Mouse (Mus musculus) left cerebral cortex, adult 11 months (tissue): Measurements from ENCODE around the gene Axin2.
"Not testable (repeated sequence)": the region's sequence is repeated elsewhere in the genome, so short reads cannot be mapped to it uniquely, and the experiment has no call there.

Experiments
- DNase-seq: peaks from one replicate; pipeline ENCODE4 v3.0.0; 2022; ENCODE audit warnings: low spot score

Gene Axin2

DNA sequence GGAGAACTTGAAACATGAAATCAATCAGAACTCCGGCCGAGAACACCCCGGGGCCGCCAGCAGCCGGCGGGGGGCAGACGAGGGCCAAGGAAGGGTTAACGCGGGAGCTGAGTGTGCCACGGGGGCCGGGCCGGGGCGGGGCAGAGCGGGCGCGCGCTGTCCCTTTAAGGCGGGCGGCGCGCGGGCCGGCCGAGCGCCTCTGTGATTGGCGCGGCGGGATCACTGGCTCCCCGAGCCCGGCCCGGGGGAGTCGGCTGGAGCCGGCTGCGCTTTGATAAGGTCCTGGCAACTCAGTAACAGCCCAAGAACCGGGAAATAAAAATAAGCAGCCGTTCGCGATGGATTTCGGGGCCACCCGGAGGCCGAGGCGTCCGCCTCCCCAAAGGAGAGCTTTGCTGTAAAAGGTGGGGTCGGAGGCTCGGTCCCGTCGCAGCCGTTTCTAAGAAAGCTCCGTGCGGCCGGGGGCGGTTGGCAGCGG is at the start of gene Axin2:
Gene Axin2 (plus strand): TSS at position 192 of the 478 bp plus-strand sequence.
- peak; percentile 82 for DNase-seq

DNA sequence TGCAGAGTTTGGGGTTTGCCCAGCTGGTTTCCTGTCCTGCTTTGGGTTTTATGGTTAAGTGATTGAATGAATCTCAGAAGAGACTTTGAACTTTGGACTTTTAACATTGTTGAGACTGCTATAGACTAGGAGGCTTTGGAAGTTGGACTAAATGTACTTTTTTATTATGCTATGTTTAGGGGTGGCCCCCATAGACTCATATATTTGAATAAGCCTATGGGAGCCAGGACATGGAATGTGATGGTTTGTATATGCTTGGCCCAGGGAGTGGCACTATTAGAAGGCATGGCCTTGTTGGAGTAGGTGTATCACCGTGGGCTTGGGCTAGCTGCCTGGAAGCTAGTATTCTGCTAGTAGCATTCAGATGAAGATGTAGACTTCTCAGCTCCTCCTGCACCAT is 48.9 kb upstream of the Axin2 start:
- DNase-seq = not testable (repeated sequence)

DNA sequence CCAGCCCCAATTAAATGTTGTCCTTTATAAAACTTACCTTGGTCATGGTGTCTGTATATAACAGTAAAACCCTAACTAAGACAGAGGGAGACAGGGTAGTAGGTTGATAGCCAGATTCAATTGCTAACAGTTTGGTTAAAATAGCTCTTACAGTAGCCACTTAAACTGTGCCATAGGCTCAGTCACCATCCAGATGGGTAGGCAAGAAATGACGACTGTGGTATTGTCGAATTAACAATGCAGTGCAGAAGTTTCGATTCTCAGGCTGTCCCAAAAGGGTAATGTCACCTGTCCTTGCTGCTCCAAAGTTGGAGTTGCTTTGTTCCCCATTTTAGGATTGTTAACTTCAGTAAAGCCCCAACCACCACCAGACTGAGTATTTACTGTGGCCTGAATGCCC is 48.4 kb upstream of the Axin2 start:
- no peak for DNase-seq

DNA sequence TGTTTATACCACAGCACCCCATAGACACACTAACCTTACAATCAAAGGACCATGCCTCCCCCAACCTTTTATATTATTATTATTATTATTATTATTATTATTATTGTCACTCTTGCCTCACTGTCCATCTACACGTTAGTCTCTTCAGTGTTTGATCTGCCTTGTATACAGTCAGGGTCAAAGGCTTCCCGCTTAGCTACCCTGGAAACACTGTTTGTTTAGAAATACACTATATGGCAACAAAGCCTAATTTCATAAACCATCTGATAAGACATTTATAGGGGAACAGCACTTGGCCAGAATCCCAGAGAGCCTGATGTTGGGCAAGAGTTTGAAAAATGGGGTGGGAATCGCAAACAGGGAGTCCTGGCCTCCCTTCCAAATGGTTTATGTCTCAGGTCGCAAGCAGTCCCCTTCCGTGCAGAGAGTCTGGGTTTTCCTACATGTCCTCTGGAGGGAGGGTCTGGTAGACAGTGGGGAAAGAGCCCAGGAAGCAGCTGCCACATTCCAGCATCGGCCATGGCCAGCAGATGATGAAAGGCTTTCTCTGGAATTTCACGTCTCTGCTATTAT is 43.4 kb upstream of the Axin2 start:
- DNase-seq = no peak

DNA sequence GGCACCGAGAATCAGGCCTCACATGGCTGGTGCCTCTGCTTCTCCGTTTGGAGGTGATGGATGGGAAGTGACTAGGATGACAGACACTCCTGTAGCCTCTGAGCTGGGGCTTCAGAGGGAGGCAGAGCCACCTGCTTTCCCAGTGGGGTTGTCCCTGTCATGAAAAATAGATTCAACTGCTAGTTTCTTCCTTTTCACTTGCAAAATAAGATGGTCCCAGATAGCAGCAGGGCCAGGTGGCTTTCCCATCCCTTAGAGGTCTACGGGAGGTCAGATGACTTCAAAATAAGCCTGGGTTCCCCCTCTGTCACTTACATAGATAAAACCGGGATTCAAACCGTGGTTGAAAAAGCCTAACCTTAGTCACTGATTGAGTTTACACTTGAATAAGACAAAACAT is 42.6 kb upstream of the Axin2 start:
- no peak for DNase-seq

DNA sequence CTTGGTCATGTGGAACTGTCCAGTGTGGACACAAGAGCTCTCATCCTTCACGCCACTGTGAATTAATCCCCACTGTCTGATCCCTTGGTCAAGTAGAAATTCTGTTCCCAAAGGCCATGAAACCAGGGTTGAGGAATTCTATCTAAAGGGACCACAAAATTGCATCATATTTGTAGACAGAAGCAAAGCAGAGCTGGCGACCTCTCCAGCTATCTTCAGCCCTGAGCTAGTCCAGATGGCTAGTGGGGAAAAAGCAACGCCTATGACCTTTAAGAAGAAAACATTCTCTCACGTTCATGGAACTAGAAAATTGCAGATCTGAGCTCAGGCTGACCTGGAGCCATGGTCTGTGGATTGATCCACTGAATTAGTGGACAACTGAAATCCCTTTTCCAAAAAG is 39.6 kb upstream of the Axin2 start:
- DNase-seq = no peak

DNA sequence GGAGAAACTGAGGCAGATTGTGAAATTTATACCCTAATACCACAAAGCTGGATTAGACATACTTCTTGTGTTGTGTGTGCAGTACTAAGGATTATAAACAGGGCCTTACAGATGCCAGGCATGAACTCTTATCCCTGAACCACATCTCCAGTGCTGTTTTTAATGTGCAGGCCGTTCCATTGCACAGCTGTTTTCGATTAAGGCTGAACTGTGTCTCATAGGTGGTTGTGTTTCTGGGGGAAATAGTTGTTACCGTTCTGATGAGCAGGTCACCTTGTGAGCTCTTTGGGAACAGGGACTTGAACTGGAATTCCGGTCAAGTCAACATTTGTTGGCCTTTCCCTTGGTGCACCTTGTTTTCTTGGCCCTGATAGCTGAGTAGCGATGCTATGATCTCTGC is 38.5 kb upstream of the Axin2 start:
- no peak for DNase-seq

DNA sequence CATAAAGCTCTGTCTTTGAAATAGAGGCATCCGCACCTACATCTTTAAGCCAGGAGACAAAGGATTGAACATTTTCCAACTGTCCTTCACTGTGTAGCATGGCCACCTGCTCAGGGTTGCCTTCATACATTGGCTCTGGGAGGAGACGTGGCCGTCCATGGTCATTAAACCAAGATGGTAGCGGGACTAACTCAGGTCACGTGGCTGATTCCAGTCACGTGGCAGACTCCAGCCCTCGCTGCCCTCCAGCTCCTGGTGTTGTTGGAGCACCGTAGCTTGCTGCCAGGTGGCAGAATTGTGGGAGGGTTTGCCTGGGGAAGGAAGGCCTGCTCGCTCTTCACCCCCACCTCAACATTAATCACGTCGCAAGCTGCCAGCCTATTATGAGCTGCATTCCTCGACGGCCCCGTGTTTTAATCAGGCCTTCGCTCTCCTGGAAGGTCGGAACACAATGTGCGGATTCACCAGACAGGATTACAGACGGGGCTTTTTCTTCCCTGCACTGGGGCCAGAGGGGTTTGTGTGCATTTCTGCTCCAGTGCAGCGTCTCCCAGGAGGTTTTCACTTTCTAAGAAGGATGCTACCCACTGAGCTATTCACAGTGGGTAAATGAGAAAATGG is 34.8 kb upstream of the Axin2 start:
- DNase-seq = no peak

DNA sequence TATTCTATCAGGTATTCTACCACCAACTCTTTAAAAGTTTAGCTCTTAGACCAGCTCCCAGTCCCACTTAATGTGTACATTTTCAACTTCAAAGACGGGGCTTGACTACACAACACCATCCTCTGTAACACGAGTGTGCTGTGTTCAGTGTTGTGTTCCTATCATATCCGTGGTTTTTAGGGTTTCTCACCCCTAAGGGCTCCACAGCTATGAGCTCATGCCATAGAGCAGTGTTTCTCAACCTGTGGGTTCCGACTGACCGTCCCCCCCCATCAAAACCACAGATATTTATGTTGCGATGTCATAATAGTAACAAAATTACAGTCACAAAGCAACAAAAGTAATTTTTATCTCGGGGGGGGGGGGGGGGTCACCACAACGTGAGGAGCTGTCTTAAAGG is 34.1 kb upstream of the Axin2 start:
- no peak for DNase-seq

DNA sequence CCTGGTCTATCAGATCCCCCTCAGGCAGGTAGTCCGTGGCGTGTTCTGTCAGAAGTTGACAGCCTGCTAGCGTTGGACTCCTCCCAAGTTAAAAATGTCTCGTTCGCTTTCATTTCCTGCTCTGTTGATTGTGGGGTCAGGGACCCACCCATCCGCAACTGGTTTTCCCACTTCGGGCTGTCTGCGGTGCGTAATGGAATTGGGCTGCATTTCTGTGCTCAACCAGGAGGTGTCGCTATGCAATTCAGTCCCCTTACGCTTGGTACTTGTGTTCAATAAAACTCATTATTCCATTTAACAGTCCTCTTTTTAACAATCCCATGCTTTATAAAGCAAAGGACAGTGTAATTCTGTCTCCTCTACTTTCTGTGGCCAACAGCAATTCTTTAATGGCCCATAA is 31.0 kb upstream of the Axin2 start:
- DNase-seq = no peak

DNA sequence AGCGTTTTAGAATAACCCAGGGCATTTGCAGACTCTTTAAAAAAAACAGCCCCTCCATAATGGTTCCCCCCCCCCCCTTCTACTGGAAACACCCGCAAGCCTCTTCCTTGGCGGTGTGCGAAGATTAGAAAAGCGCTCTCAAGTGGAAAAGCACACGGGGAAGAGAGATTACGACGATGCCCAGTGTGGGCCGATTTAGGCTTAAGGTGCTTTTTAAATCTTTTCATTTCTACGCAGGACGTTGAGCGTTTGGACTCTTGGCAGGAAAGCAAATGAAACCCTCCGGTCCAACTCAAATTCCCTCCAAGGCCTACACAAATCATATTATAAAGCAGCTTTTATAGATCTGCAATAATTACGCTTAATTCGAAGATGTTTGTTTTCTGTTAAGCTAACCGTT is 29.6 kb upstream of the Axin2 start:
- no peak for DNase-seq

DNA sequence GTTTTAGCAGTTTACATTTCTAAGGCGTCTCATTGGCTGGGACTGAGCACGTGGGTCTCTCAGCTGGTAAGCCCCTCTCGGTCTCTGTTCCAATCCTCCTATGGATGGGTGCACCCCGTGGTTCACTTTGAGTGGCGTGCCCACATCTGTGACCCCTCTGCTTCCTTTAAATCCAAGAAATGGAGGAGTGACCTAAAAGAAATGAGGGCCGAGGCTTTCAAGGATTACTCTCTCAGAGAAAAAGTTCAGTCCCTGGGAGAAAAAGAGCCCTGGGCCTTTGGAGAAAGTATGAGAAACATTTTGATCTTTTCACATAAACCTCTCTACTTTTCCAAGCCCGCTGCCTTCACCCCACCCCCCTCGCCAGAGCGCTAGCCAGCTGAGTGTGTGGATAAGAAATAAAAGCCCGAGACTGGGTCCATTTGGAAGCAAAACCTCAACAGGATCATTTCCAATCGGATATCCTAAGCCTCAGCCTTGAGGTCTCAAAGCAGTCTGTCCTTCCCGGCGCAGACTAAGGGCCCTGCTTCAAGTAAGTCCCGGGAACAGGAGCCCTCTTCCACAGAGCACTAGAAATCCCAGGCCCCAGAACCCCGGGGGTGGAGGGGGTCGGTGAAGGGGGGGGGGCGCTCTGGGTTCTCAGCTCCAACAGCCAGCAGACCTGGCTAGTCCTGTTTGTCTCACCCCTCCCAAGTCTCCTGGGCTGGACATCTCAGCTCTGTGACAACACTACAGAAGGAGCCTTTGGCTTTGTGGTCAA is 28.9 kb upstream of the Axin2 start:
- DNase-seq = no peak

DNA sequence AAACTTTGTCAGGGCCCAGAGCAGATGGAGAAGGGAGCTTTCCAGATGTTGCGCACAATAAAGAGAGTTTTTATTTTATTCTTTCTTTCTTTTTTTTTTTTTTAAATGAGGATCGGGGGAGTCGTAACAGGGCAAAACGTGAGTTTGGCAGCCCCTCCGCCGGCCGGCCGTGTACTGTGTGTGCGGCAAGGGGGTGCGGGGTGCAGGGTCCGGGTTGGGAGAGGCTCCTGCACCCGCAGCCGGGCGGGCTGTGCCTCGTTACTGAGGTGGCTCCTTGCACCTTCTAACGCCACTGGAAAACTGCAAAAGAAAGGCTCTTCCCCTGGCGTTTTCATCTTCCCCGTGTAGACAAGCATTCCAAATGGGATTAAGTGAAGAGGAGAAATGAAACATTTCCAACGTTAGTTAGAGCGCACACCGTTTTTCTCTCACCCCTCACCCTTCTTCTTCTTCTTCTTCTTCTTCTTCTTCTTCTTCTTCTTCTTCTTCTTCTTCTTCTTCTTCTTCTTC is 28.2 kb upstream of the Axin2 start:
- DNase-seq = no peak

DNA sequence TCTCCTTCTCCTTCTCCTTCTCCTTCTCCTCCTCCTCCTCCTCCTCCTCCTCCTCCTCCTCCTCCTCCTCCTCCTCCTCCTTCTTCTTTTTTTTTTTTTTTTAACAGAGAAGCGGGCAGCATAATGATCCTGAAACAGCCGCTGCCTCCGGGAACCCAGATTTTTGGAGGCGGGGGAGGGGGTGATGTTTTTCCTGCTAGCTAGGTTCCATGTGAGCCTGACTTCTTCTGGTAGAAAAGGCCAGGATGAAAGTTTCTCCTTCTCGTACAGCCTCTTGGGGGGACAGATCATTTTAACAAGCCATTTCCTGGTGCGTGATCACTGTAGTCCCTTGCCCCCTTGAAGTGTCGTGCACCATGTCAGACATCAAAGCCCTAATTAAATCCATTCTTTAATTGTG is 27.7 kb upstream of the Axin2 start:
- DNase-seq = no peak

DNA sequence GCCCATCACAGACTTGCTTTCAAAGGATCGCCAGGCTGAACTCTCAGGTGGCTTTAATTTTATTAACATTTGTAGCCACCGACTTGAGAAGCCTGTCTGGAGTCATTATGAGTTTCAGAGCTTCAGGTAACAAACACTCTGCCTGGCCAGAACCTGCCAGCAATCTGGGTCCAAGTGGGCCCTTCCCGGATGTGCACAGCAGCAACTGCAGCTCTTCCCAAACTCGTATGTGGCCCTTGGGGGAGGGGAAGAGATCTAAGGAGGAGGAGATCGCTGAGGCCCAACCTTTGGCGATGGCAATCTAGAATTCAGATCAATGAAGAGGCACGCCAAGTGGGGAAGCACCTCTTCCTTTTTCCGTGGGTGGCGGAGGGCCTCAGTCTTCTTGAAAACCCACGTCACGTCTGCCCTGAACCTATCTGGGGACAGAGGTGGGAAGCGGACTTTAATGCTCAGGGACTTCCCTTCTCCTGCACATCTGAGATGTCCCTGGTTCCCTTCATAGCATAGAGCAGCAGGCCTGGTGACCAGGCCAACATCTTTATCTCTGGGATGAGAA is 26.8 kb upstream of the Axin2 start:
- DNase-seq = no peak

DNA sequence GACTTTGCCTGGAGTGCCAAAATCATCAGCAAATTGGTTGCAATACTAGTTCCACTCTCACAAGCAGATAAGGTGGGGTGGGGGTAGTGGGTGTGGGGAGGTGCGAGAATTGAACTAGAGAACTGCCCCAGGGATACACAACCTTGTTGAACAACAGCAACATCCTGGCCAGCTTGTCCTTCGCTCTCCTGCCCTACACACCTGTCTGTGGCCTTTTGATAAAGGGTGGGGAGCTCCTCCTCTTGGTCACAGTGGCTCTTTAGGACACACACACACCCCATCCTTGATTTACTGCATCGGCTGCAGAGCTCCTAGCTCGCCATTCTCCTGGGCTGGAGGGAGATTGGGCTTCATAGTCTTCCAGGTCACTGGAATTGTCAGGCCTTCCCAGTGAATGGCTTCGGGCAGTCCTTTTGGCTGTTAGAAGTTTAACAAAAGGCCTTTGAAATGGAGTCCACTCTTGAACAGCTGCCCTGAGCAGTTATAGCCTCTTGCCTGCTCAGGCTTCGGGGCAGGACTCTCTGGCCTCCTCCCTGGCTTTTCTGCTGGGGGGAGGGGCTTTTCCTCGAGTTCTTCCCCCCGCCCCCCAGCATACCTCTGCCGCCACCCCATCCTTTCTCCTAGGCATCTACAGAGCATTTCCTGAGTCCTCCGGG is 26.2 kb upstream of the Axin2 start:
- no peak for DNase-seq

DNA sequence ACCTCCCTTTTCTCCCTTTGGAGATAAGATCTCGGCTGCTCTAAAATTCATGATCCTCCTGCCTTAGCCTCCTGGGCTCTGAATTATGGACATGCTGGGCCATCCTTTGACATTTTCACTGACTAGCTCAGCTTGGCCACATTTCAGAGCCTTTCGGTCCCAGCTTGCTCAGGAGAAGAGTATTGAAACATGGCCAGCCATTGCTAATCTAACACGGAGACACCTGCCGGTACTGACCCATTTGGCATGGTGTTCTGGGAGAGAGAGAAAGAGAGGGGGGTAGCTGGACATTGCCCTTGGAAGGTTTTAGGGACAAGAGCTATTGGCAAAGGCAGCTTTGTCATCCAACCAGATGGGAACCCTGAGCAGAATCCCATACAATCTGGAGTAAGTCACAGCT is 23.1 kb upstream of the Axin2 start:
- no peak for DNase-seq

DNA sequence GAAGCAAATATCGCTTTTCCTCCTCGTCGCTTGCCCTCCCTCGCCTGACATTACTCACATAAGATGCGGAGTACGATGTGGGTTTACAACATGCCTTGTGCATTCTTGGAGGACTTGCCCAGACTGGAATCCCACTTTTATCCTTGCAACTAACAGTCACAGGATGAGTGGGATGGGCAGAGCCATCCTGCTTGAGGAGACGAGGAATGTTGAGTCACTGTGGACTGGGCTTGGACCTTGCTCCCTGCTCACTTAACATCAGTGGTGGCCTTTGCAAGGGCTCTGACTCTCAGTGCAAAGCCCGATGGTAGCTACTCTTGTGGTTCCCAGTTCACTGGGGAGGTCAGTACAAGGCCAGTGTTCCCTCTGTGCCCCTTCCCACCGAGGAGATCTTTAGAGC is 22.1 kb upstream of the Axin2 start:
- DNase-seq = no peak

DNA sequence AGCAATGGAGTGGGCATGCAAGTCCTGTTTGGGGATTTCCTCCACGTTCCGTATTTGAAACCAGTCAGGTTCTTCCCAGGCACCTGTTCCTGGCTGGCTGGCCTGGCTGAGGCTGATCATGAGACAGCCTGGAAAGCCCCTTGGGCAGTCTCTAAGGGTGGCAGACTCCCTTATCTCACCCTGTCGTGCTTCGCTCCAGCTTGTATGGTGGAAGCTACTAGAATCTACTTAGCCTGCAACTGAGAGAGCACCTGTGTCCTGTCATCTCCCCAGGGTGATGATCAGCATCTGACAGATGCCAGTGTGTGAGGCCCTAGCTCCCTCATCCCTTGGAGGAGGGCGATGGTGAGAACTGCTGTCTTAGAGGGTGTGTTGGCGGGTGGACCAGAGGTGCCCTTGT is 21.7 kb upstream of the Axin2 start:
- no peak for DNase-seq

DNA sequence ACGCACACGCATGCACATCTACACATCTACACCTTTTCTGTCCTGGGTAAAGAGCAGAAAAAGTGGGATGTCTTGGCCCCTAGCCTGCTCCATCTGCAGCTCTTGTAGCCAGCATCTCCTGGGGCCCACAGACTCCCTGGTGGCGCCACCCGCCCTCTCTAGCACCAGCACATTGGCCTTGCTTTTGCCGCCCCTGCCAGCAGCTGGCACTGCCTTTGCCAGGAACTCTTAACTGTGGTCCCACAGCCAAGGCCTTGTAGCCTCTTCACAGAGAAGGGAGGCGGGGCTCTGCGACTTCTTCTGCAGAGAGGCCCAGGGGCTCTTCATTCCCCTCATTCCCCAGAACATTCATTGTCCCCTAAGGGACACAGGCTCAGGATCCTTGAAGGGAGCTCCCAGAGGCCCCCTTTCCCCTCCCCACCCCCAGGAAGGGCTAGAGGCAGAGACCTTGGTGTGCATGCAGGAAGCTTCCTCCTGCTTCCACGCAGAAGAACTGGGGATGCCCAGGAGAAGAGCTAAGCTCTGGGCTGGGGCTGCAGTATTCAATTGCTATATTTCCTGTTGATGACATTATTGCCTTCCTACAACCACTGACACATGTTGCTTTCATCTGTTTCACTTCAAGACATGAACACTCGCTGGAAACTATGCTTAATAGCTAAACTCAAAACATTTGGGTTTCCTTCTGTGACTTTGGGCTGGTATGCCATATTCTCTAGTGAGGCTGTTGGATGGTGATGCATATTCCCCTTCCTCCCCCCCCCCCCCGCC is 19.2 kb upstream of the Axin2 start:
- no peak for DNase-seq

DNA sequence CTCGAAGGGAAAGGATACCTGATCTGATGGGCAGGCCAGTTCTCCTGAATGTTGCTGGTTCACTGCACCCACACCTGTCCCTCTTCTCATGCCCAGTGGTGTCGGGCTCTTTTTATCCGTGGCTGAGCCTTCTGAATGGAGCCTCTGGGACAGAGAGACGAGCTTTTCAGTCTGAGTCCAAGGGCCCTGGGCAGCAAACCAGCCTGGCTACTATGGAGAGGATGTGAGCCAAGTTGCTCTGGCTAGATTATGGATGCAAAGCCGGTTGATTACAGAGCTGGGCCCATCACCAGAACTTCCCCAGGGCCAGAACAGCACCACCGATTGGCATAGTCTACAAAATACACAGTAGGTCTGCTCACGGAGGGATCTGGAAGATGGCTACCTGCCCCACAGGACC is 18.5 kb upstream of the Axin2 start:
- DNase-seq = no peak

DNA sequence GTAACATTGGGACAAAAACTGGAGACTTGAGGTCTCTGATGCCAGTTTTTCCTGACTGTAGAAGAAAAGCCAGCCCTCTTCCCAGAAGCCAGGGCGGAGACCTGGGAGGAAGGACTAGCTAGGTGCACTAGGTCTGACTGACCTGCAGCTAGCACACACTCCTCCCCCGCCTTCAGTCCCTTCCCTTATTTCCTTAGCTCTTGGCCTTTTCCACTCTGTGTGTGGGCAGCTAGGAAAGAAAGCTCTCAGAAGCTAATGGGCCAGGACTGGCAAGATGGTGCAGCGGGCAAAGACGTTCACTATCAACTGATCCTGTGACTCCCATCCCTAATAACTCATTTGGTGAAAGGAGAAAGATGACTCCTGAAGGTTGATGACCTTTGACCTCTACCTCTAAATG is 17.8 kb upstream of the Axin2 start:
- no peak for DNase-seq
